Mouse (Mus musculus): ENCODE data around the gene Mast2. TPM values are rescaled to one million over a fixed set of nuclear protein-coding genes. Genes with fewer than 3 reads are reported as not detected.
A peak's percentile ranks its signal among the peaks of the same experiment; 100 is the strongest.

Mast2 gene
- total and polyA plus RNA-seq, 3 experiments = 13.3 to 126 (median 46.4) TPM

DNA sequence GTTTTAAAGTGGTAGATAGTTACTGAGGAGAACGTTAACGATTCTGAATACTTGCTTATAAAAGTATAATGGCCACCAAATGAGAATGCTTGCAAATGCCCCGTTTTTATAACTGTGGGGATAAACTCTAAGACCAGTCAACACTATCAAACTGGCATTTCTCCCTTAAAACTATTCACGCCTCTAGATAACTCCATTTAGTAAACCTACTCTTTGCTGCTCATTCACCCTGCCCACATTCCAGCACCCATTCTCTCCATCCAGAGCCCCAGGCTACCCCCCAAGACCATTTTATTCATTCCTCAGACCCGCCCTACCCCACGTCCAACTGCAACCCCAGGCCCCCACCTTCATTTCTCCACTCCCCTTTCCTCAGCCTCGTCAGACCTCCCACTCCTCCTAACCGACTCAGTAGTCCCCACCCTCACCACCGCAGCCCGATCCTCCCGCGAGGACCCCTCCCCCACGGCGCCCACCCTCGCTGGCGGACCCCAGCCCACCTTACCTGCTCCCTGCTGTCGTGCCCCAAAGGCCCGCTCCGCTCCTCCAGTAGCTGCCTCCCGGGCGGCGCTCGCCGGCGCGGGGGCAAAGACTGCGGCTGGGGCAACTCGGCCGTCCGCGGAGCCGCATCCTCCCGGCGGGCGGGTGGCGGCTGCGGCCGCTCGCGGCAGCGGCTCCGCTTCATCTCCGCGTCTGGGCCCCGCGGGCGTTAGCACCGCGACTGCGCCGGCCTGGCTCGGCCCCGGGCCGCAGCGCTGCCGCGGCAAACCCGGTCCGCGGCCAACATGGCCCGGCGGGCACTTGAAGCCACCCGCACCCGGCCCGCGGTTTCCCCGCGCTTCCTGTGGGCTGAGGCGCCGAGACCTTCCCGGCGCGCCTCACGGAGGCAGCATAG, 505 bp downstream of the Mast2 start:
- H3K79me2 ChIP-seq (ENCODE audit: control insufficient read depth, insufficient read depth, low read length, poor library complexity) = peaks cover 35% of the 10 kb centered on the region
- TF ChIP-seq ZKSCAN1 (IDR thresholded peaks at IDR 0.05; ENCODE audit: low read depth, low read length) (no peak), MXI1 (IDR thresholded peaks at IDR 0.05; ENCODE audit: low read depth, low read length) (0 out of 2 replicates have a peak, but pooled peaks have one; percentile 12), UBTF (IDR thresholded peaks at IDR 0.05; ENCODE audit: borderline replicate concordance, insufficient read depth, low read depth, low read length) (peak; percentile 35; the same call in 1 of the 2 replicates), SIN3A (IDR thresholded peaks at IDR 0.05; ENCODE audit: low read length) (peak; percentile 2; the same call in 1 of the 2 replicates), POLR2A (IDR thresholded peaks at IDR 0.05; ENCODE audit: control insufficient read depth in 1 of 2, insufficient read depth in 1 of 2, low read depth in 1 of 2, low read length in 2 of 2, poor library complexity in 1 of 2) (peak in 1 of 2 experiments; percentile 91; a peak in 2 of 4 replicates), NRF1 (IDR thresholded peaks at IDR 0.05; ENCODE audit: insufficient read depth, low read depth, low read length, poor library complexity, severe bottlenecking) (no peak), CTCF (IDR thresholded peaks at IDR 0.05 in 2 of 3, conservative IDR thresholded peaks at IDR 0.05 in 1 of 3; ENCODE audit: control insufficient read depth in 1 of 3, insufficient read depth in 1 of 3, low read depth in 2 of 3, low read length in 3 of 3, poor library complexity in 1 of 3, severe bottlenecking in 1 of 3) (no peak), MYC (IDR thresholded peaks at IDR 0.05; ENCODE audit: low read depth, low read length) (no peak), RCOR1 (IDR thresholded peaks at IDR 0.05; ENCODE audit: low read depth, low read length) (no peak), ELF1 (IDR thresholded peaks at IDR 0.05; ENCODE audit: low read depth, low read length) (no peak)
- H3K27me3 ChIP-seq (ENCODE audit: control insufficient read depth in 1 of 2, insufficient read depth in 2 of 2, low read length in 2 of 2) = no peaks in the 10 kb centered on the region
- peaks cover 7 to 10% of the 10 kb centered on the region in 2 experiments for H3K4me1 ChIP-seq (ENCODE audit: control insufficient read depth in 1 of 2, insufficient read depth in 2 of 2, low read length in 2 of 2)
- peak overlapping the region; percentile 56 to 87 for H3K4me3 ChIP-seq (ENCODE audit: control insufficient read depth in 1 of 2, insufficient read depth in 1 of 2, low read depth in 2 of 2, low read length in 2 of 2)
- no peaks in the 10 kb centered on the region for H3K9me3 ChIP-seq (replicated peaks; ENCODE audit: insufficient read depth, low read length)
- peak overlapping the region; percentile 98 for H3K9ac ChIP-seq (ENCODE audit: control insufficient read depth, low read depth, low read length, poor library complexity, severe bottlenecking)
- peak overlapping the region; percentile 69 for H3K27ac ChIP-seq (ENCODE audit: control insufficient read depth, low read depth, low read length)
- peaks cover 0 to 9% of the 10 kb centered on the region in 2 experiments; a peak in 2 of 4 replicates for H3K36me3 ChIP-seq (ENCODE audit: control insufficient read depth in 1 of 2, insufficient read depth in 2 of 2, low read length in 2 of 2)
- peak; percentile 68 for DNase-seq (ENCODE audit: low read depth, low spot score)

DNA sequence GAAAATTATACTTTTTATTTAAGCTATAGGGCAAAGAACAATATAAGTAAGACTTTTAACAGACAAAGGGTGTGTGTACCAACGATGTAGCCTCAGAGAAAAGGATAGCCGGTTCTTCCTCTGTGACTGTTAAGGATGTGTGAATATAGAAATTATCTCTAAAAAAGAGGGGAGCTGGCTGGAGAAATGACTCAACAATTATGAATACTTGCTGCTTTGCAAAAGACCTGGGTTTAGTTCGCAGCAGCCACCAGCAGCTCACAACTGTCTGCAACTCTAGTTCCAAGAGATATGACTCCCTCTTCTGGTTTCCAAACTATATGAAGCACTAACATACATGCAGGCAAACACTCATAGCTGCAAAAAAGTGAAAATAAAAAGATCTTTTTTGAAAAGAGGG, 2.0 kb downstream of the Mast2 start:
- peaks cover 38% of the 10 kb centered on the region for H3K79me2 ChIP-seq (ENCODE audit: control insufficient read depth, insufficient read depth, low read length, poor library complexity)
- TF ChIP-seq USF1 (IDR thresholded peaks at IDR 0.05; ENCODE audit: low read depth, low read length) (no peak), CHD1 (IDR thresholded peaks at IDR 0.05; ENCODE audit: low read depth, low read length) (0 out of 2 replicates have a peak, but pooled peaks have one; percentile 16), SIN3A (IDR thresholded peaks at IDR 0.05; ENCODE audit: low read length) (no peak), CHD2 (IDR thresholded peaks at IDR 0.05; ENCODE audit: low read length) (no peak), MAFK (IDR thresholded peaks at IDR 0.05; ENCODE audit: borderline replicate concordance, low read depth, low read length) (no peak), ZKSCAN1 (IDR thresholded peaks at IDR 0.05; ENCODE audit: low read depth, low read length) (no peak), JUND (IDR thresholded peaks at IDR 0.05; ENCODE audit: low read depth, low read length) (0 out of 2 replicates have a peak, but pooled peaks have one; percentile 20), UBTF (IDR thresholded peaks at IDR 0.05; ENCODE audit: borderline replicate concordance, insufficient read depth, low read depth, low read length) (no peak), ZMIZ1 (IDR thresholded peaks at IDR 0.05; ENCODE audit: low read depth, low read length) (no peak), CTCF (IDR thresholded peaks at IDR 0.05 in 2 of 3, conservative IDR thresholded peaks at IDR 0.05 in 1 of 3; ENCODE audit: control insufficient read depth in 1 of 3, insufficient read depth in 1 of 3, low read depth in 2 of 3, low read length in 3 of 3, poor library complexity in 1 of 3, severe bottlenecking in 1 of 3) (peak in 1 of 3 experiments; percentile 37; a peak in 2 of 6 replicates), RAD21 (IDR thresholded peaks at IDR 0.05; ENCODE audit: low read depth, low read length) (peak; percentile 28), MEF2A (IDR thresholded peaks at IDR 0.05; ENCODE audit: extremely low read depth, insufficient replicate concordance, low read depth, low read length, poor library complexity, severe bottlenecking) (no peak), MAZ (IDR thresholded peaks at IDR 0.05; ENCODE audit: low read depth, low read length) (peak; percentile 28; the same call in 1 of the 2 replicates), GATA1 (IDR thresholded peaks at IDR 0.05; ENCODE audit: low read depth, low read length) (peak; percentile 27; the same call in 1 of the 2 replicates), ZNF384 (IDR thresholded peaks at IDR 0.05; ENCODE audit: low read depth, low read length) (no peak), USF2 (IDR thresholded peaks at IDR 0.05; ENCODE audit: borderline replicate concordance in 1 of 2, insufficient read depth in 1 of 2, low read depth in 1 of 2, low read length in 2 of 2) (no peak), GABPA (IDR thresholded peaks at IDR 0.05; ENCODE audit: low read depth, low read length) (no peak), ELF1 (IDR thresholded peaks at IDR 0.05; ENCODE audit: low read depth, low read length) (no peak), NRF1 (IDR thresholded peaks at IDR 0.05; ENCODE audit: insufficient read depth, low read depth, low read length, poor library complexity, severe bottlenecking) (no peak), POLR2A (IDR thresholded peaks at IDR 0.05; ENCODE audit: control insufficient read depth in 1 of 2, insufficient read depth in 1 of 2, low read depth in 1 of 2, low read length in 2 of 2, poor library complexity in 1 of 2) (0 out of 4 replicates have a peak, but pooled peaks of 1 of the 2 experiments have one; percentile 35), E2F4 (IDR thresholded peaks at IDR 0.05; ENCODE audit: borderline replicate concordance, low read depth, low read length) (no peak), SMC3 (IDR thresholded peaks at IDR 0.05; ENCODE audit: low read depth, low read length) (peak; percentile 30; the same call in 1 of the 2 replicates)

More for the DNA sequence above, 2.0 kb downstream of the Mast2 start:
- Histone ChIP-seq H3K36me3 (ENCODE audit: control insufficient read depth in 1 of 2, insufficient read depth in 2 of 2, low read length in 2 of 2) (peaks cover 0 to 9% of the 10 kb centered on the region in 2 experiments; a peak in 2 of 4 replicates), H3K4me3 (ENCODE audit: control insufficient read depth in 1 of 2, insufficient read depth in 1 of 2, low read depth in 2 of 2, low read length in 2 of 2) (peak overlapping the region; percentile 56 to 87), H3K9me3 (replicated peaks; ENCODE audit: insufficient read depth, low read length) (no peaks in the 10 kb centered on the region), H3K27ac (ENCODE audit: control insufficient read depth, low read depth, low read length) (peak overlapping the region; percentile 45), H3K27me3 (ENCODE audit: control insufficient read depth in 1 of 2, insufficient read depth in 2 of 2, low read length in 2 of 2) (no peaks in the 10 kb centered on the region), H3K4me1 (ENCODE audit: control insufficient read depth in 1 of 2, insufficient read depth in 2 of 2, low read length in 2 of 2) (peaks cover 7 to 10% of the 10 kb centered on the region in 2 experiments), H3K9ac (ENCODE audit: control insufficient read depth, low read depth, low read length, poor library complexity, severe bottlenecking) (peak overlapping the region; percentile 98)
- DNase-seq (ENCODE audit: low read depth, low spot score) = peak; percentile 81

All from MEL (cell line).